Mouse (Mus musculus): ENCODE measurements around the gene Vtn. TPM values are rescaled to one million over a fixed set of nuclear protein-coding genes. Genes with fewer than 3 reads are reported as not detected.

The Vtn gene
- 0.45 and 3.6 TPM in 2 replicates for polyA plus RNA-seq (2016; fragmentation: Nextera tagmentation; extraction: Ambion mirVana)

DNA sequence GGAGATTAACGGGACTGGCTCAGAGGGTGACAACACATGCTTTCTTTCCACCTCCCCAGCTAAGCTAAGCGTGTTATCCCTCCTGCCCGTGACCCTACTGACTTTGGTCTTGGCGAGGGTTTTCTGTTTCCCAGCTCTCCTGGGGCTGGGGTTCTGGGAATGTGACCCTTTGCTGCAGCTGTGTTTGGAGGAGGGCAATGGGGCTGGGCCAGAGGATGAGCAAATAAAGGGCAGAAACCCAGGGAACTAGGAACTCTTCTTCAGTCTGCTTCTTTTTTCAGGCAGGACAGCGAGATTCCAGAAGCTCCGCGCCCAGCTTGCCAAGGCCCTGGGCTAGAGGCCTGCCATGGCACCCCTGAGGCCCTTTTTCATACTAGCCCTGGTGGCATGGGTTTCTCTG, at the start of gene Vtn:
TSS of gene Vtn (plus strand) at position 88 of the 400 bp plus-strand sequence.
- no peak within 1 kb of the TSS for H3K9ac ChIP-seq
- peaks cover 13% of the 10 kb centered on the region for H3K4me1 ChIP-seq (replicated peaks)

DNA sequence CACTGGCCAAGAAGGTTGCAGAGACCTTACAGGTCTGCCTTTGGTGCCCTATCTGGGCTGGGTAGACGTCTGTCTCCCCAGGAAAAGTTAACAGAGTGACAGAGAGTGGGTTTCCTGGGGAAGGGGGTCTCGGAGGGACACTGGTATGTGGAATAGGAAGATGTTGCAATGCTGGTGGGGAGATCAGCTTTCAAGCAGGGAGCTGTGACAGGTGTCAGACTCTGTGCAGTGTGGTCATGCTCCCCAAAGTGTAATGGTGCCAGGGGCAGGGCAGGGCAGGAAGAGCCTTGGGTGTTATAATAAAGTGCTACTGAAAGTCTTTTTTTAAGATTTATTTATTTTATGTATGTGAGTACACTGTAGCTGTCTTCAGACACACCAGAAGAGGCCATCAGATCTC, 48.6 kb upstream of the Vtn start:
- Histone ChIP-seq H3K36me3 (no peaks in the 10 kb centered on the region), H3K27me3 (replicated peaks) (peaks cover 14% of the 10 kb centered on the region; the same call in 1 of the 2 replicates), H3K9ac (no peak overlapping the region), H3K4me2 (no peak overlapping the region), H3K4me1 (replicated peaks) (no peaks in the 10 kb centered on the region), H3K9me3 (replicated peaks) (no peaks in the 10 kb centered on the region), H3K4me3 (no peak overlapping the region), H3K27ac (ENCODE audit: poor library complexity, severe bottlenecking) (no peak overlapping the region)
- 29% methylated on average over 2 of the region's 2 CpGs for WGBS
- no peak for ATAC-seq (ENCODE audit: insufficient number of reproducible peaks, low FRiP score)

More for the DNA sequence above, at the start of gene Vtn:
- H3K27me3 ChIP-seq (replicated peaks) = peaks cover 85% of the 10 kb centered on the region
- 63% methylated on average over 7 of the region's 7 CpGs for WGBS
- no peaks in the 10 kb centered on the region for H3K9me3 ChIP-seq (replicated peaks)
- ATAC-seq (ENCODE audit: insufficient number of reproducible peaks, low FRiP score) = no peak
- no peaks in the 10 kb centered on the region for H3K36me3 ChIP-seq
- H3K27ac ChIP-seq (ENCODE audit: poor library complexity, severe bottlenecking) = no peak within 1 kb of the TSS
- peak within 1 kb of the TSS; percentile 97 for H3K4me2 ChIP-seq
- H3K4me3 ChIP-seq = peak within 1 kb of the TSS; percentile 57

DNA sequence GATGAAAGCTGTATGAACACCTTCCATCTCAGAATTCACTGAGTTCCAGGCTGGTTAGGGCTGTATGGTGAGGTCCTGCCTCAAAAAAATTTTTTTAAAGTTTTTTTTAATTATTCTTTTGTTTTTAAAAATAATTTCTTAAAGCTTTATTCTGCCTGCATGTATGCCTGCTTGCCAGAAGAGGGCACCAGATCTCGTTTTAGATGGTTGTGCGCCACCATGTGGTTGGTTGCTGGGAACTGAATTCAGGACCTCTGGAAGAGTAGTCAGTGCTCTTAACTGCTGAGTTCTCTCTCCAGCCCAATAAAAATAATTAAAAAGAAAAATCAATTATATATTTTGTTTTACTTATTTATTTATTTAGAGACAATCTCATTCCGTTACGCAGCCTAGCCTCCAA, 45.2 kb upstream of the Vtn start:
- ATAC-seq (ENCODE audit: insufficient number of reproducible peaks, low FRiP score) = no peak
- 15% methylated on average over 4 of the region's 4 CpGs for WGBS
- Histone ChIP-seq H3K4me1 (replicated peaks) (0 out of 2 replicates have a peak, but pooled peaks cover 3% of the 10 kb centered on the region), H3K4me3 (no peak overlapping the region), H3K27ac (ENCODE audit: poor library complexity, severe bottlenecking) (no peak overlapping the region), H3K4me2 (no peak overlapping the region), H3K9ac (no peak overlapping the region), H3K27me3 (replicated peaks) (peaks cover 13% of the 10 kb centered on the region; the same call in 1 of the 2 replicates), H3K36me3 (no peaks in the 10 kb centered on the region), H3K9me3 (replicated peaks) (no peaks in the 10 kb centered on the region)

GRCm38 (mm10) chr11:78454276-78454675, 44.6 kb upstream of the Vtn start:
- 64% methylated on average over 7 of the region's 7 CpGs for WGBS
- Histone ChIP-seq H3K4me1 (replicated peaks) (0 out of 2 replicates have a peak, but pooled peaks cover 3% of the 10 kb centered on the region), H3K27ac (ENCODE audit: poor library complexity, severe bottlenecking) (no peak overlapping the region), H3K36me3 (no peaks in the 10 kb centered on the region), H3K27me3 (replicated peaks) (peaks cover 13% of the 10 kb centered on the region; the same call in 1 of the 2 replicates), H3K9ac (no peak overlapping the region), H3K9me3 (replicated peaks) (no peaks in the 10 kb centered on the region), H3K4me2 (no peak overlapping the region), H3K4me3 (no peak overlapping the region)
- ATAC-seq (ENCODE audit: insufficient number of reproducible peaks, low FRiP score) = no peak

DNA sequence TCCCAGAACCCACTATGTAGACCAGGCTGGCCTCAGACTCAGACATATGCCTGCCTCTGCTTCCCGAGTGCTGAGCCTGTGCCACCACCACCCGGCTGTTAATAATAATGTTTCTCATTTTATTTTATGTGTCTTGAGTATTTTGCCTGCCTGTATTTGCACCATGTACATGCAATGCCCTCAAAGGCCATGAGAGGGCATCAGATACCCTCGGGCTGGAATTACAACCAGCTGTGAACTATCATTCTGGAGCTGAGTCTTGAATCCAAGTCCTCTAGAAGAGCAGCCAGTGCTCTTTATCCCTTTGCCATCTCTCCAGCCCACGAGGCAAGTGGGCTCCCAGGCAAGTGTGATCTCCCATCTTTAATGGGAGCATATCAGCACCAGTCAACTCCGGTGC, 43.6 kb upstream of the Vtn start:
- H3K9me3 ChIP-seq (replicated peaks) = no peaks in the 10 kb centered on the region
- H3K27ac ChIP-seq (ENCODE audit: poor library complexity, severe bottlenecking) = no peak overlapping the region
- ATAC-seq (ENCODE audit: insufficient number of reproducible peaks, low FRiP score) = no peak
- no peak overlapping the region for H3K9ac ChIP-seq
- H3K36me3 ChIP-seq = no peaks in the 10 kb centered on the region
- H3K4me1 ChIP-seq (replicated peaks) = 0 out of 2 replicates have a peak, but pooled peaks cover 3% of the 10 kb centered on the region
- peaks cover 13% of the 10 kb centered on the region; the same call in 1 of the 2 replicates for H3K27me3 ChIP-seq (replicated peaks)
- 26% methylated on average over 5 of the region's 5 CpGs for WGBS
- H3K4me3 ChIP-seq = no peak overlapping the region
- no peak overlapping the region for H3K4me2 ChIP-seq

GRCm38 (mm10) chr11:78458740-78459139, 40.2 kb upstream of the Vtn start:
- H3K27me3 ChIP-seq (replicated peaks) = no peaks in the 10 kb centered on the region
- no peak overlapping the region for H3K4me2 ChIP-seq
- H3K36me3 ChIP-seq = no peaks in the 10 kb centered on the region
- no peak overlapping the region for H3K4me3 ChIP-seq
- peaks cover 7% of the 10 kb centered on the region; the same call in 1 of the 2 replicates for H3K9me3 ChIP-seq (replicated peaks)
- no peak overlapping the region for H3K27ac ChIP-seq (ENCODE audit: poor library complexity, severe bottlenecking)
- H3K4me1 ChIP-seq (replicated peaks) = peaks cover 8% of the 10 kb centered on the region
- WGBS = 82% methylated on average over 17 of the region's 17 CpGs
- no peak overlapping the region for H3K9ac ChIP-seq
- ATAC-seq (ENCODE audit: insufficient number of reproducible peaks, low FRiP score) = no peak

GRCm38 (mm10) chr11:78461894-78462293, 37.0 kb upstream of the Vtn start:
- no peaks in the 10 kb centered on the region for H3K36me3 ChIP-seq
- H3K4me3 ChIP-seq = no peak overlapping the region
- peaks cover 28% of the 10 kb centered on the region for H3K4me1 ChIP-seq (replicated peaks)
- 74% methylated on average over 1 of the region's 1 CpGs for WGBS
- no peaks in the 10 kb centered on the region for H3K27me3 ChIP-seq (replicated peaks)
- H3K27ac ChIP-seq (ENCODE audit: poor library complexity, severe bottlenecking) = no peak overlapping the region
- no peak overlapping the region for H3K9ac ChIP-seq
- no peak overlapping the region for H3K4me2 ChIP-seq
- no peak for ATAC-seq (ENCODE audit: insufficient number of reproducible peaks, low FRiP score)
- H3K9me3 ChIP-seq (replicated peaks) = peaks cover 7% of the 10 kb centered on the region; the same call in 1 of the 2 replicates

DNA sequence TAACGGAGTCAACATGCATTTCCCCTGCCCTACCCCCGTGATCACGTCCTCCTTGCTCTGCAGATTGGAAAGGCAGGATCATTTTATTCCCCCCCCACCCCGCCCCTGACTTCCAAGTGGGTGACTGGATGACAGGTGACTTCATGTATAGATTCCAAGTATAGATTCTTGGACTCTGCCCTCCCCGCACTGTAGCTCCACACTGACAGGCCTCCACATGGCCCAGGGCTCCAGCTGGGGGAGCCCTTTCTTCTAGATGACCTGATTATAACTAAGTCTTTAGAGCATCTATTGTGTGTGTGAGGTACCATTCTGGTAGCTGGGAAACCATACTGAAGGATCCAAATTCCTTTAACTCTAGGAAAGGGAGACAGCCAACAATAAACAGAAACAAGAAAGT, 36.2 kb upstream of the Vtn start:
- no peak overlapping the region for H3K27ac ChIP-seq (ENCODE audit: poor library complexity, severe bottlenecking)
- no peaks in the 10 kb centered on the region for H3K27me3 ChIP-seq (replicated peaks)
- H3K4me1 ChIP-seq (replicated peaks) = peaks cover 28% of the 10 kb centered on the region
- no peak overlapping the region for H3K4me2 ChIP-seq
- peaks cover 7% of the 10 kb centered on the region; the same call in 1 of the 2 replicates for H3K9me3 ChIP-seq (replicated peaks)
- H3K4me3 ChIP-seq = no peak overlapping the region
- no peak for ATAC-seq (ENCODE audit: insufficient number of reproducible peaks, low FRiP score)
- WGBS = 81% methylated on average over 5 of the region's 5 CpGs
- no peak overlapping the region for H3K9ac ChIP-seq
- H3K36me3 ChIP-seq = no peaks in the 10 kb centered on the region

- Histone ChIP-seq H3K27ac (ENCODE audit: poor library complexity, severe bottlenecking) (no peak overlapping the region), H3K4me3 (no peak overlapping the region), H3K9ac (no peak overlapping the region), H3K4me2 (no peak overlapping the region), H3K27me3 (replicated peaks) (no peaks in the 10 kb centered on the region), H3K4me1 (replicated peaks) (peaks cover 28% of the 10 kb centered on the region), H3K36me3 (no peaks in the 10 kb centered on the region), H3K9me3 (replicated peaks) (peaks cover 7% of the 10 kb centered on the region; the same call in 1 of the 2 replicates)
- 38% methylated on average over 13 of the region's 13 CpGs for WGBS
- ATAC-seq (ENCODE audit: insufficient number of reproducible peaks, low FRiP score) = no peak
Observed at GRCm38 (mm10) chr11:78463286-78464036, 35.4 kb upstream of the Vtn start.

DNA sequence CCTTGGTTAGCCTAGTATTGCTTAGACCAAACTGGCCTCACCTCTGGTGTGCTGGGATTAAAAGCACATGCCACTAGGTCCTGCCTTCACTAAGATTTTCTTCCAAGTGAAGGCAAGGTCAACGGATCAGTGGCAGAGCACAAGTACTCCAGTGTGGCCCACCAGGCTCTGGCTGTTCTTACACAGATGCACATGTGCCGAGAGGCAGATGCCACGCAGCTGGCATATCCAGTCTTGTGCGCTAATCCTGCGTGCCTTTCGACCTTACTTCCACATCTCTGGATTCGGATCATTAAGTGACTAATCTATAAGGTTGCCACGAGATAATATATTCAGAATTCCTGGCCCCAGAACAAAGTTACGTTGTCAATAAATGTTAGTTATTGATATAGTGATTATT, 33.8 kb upstream of the Vtn start:
- H3K4me2 ChIP-seq = peak overlapping the region; percentile 69
- H3K4me1 ChIP-seq (replicated peaks) = peaks cover 28% of the 10 kb centered on the region
- H3K36me3 ChIP-seq = no peaks in the 10 kb centered on the region
- 45% methylated on average over 9 of the region's 9 CpGs for WGBS
- ATAC-seq (ENCODE audit: insufficient number of reproducible peaks, low FRiP score) = no peak
- no peaks in the 10 kb centered on the region for H3K27me3 ChIP-seq (replicated peaks)
- H3K4me3 ChIP-seq = peak overlapping the region; percentile 57
- peak overlapping the region; percentile 72; the same call in 1 of the 2 replicates for H3K9ac ChIP-seq
- peaks cover 7% of the 10 kb centered on the region; the same call in 1 of the 2 replicates for H3K9me3 ChIP-seq (replicated peaks)
- H3K27ac ChIP-seq (ENCODE audit: poor library complexity, severe bottlenecking) = no peak overlapping the region

DNA sequence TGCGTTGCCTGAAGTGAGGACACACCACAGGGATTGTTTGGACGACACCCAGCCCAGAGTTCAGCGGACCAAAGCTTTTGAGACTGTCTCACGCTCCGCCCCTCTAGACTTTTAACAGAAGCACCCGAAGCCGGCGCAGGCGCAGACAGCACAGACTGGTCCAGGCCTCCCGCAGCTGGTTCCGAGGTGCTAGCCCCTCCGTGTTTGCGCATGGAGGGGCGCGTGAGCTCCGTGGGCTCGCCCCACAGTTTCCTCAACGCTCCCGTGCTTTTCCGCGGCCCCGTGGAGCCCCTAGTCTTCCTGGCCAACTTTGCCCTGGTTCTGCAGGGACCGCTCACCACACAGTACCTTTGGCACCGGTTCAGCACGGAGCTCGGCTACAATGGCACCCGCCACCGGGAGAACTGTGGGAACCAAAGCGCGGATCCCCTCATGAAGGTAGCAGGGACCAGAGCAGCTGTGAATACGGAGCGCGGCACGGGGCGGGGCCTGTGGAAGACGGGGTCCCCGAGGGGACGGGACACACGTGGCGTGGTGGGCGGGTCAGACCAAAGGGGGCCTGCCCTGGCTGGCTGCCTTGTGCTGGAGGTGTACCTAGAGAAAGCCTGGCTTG, 33.2 kb upstream of the Vtn start, which contains the start of gene Slc46a1:
TSS of gene Slc46a1 (plus strand) at position 130 of the 613 bp plus-strand sequence.
- H3K4me3 ChIP-seq = peak within 1 kb of the TSS; percentile 57
- H3K27ac ChIP-seq (ENCODE audit: poor library complexity, severe bottlenecking) = peak within 1 kb of the TSS; percentile 69
- H3K9me3 ChIP-seq (replicated peaks) = peaks cover 7% of the 10 kb centered on the region; the same call in 1 of the 2 replicates
- H3K4me1 ChIP-seq (replicated peaks) = peaks cover 28% of the 10 kb centered on the region
- peak within 1 kb of the TSS; percentile 69 for H3K4me2 ChIP-seq
- no peaks in the 10 kb centered on the region for H3K27me3 ChIP-seq (replicated peaks)
- H3K36me3 ChIP-seq = no peaks in the 10 kb centered on the region
- peak; percentile 92 for ATAC-seq (ENCODE audit: insufficient number of reproducible peaks, low FRiP score)
- peak within 1 kb of the TSS; percentile 72 for H3K9ac ChIP-seq
- under 1% methylated on average over 41 of the region's 41 CpGs for WGBS

All from heart, embryonic 12.5 days (tissue).